Mouse (Mus musculus): ENCODE data around the gene Gm3095.
"Not testable (repeated sequence)": the region's sequence is repeated elsewhere in the genome, so short reads cannot be mapped to it uniquely, and the experiment has no call there.

The Gm3095 gene

GRCm38 (mm10) chr14:3963247-3963646 lies at the start of gene Gm3095:
Gm3095 (plus strand) TSS chr14:3963547.
- not testable (repeated sequence) for DNase-seq (ENCODE audit: low spot score)

- DNase-seq (ENCODE audit: low spot score) = not testable (repeated sequence)
These were observed 31.9 kb upstream of the Gm3095 start, which contains the start of gene Gm3029 for GRCm38 (mm10) chr14:3931456-3931855. Gm3029 (plus strand) TSS chr14:3931756.

- DNase-seq (ENCODE audit: low spot score) = not testable (repeated sequence)
These were observed 34.7 kb downstream of the Gm3095 start, which contains the start of gene Gm3099 for GRCm38 (mm10) chr14:3998094-3998493. Gm3099 (plus strand) TSS chr14:3998394.

Data from adipocyte (in vitro differentiated cells).